Mouse (Mus musculus) heart, adult 2 months (tissue): Measurements from ENCODE around the gene Timm13. TPM values are rescaled to one million over a fixed set of nuclear protein-coding genes. Genes with fewer than 3 reads are reported as not detected.

Experiments used
- DNase-seq, 2 experiments: peaks; one replicate each; pipeline ENCODE4 v3.0.0; 2021
- H3K27ac ChIP-seq: fragments of 200-600 bp; 2 replicates; pipeline ENCODE4 v1.8.1; 2022
- H3K27me3 ChIP-seq: fragments of 200-500 bp; 2 replicates; pipeline ENCODE4 v1.6.1; 2012; ENCODE audit warnings: mild to moderate bottlenecking, low read length, inconsistent platforms, mixed read lengths; ENCODE audit not compliant: control insufficient read depth, insufficient read depth
- H3K36me3 ChIP-seq: fragments of 200-500 bp; 2 replicates; pipeline ENCODE4 v1.6.1; 2012; ENCODE audit warnings: low read length, inconsistent platforms; ENCODE audit not compliant: control insufficient read depth, insufficient read depth
- H3K4me1 ChIP-seq: fragments of 200-500 bp; 2 replicates; pipeline ENCODE4 v1.6.1; 2011; ENCODE audit warnings: low read length; ENCODE audit not compliant: control insufficient read depth, insufficient read depth
- H3K4me3 ChIP-seq: fragments of 200-600 bp; 2 replicates; pipeline ENCODE4 v1.8.1; 2022
- H3K79me2 ChIP-seq: fragments of 200-500 bp; replicated peaks from 2 replicates; pipeline ENCODE4 v1.6.1; 2012; ENCODE audit warnings: mild to moderate bottlenecking, inconsistent platforms, low read length, moderate library complexity, mixed read lengths; ENCODE audit not compliant: control insufficient read depth, insufficient read depth
- H3K9ac ChIP-seq: fragments of 200-500 bp; 2 replicates; pipeline ENCODE4 v1.6.1; 2012; ENCODE audit warnings: low read depth, mild to moderate bottlenecking, control low read depth, inconsistent platforms, low read length, mixed read lengths
- CTCF ChIP-seq: fragments of 200-600 bp; IDR thresholded peaks from 2 replicates; pipeline ENCODE4 v1.8.1; 2022; ENCODE audit warnings: antibody characterized with exemption, mild to moderate bottlenecking, moderate library complexity
- EP300 ChIP-seq: fragments of 200-500 bp; IDR thresholded peaks from 2 replicates; pipeline ENCODE4 v1.6.1; 2011; ENCODE audit warnings: low read depth, low read length, control low read depth; ENCODE audit not compliant: insufficient read depth
- POLR2A ChIP-seq: fragments of 200-500 bp; IDR thresholded peaks from 2 replicates; pipeline ENCODE4 v1.6.1; 2011; ENCODE audit warnings: mild to moderate bottlenecking, low read depth, low read length, control low read depth; ENCODE audit not compliant: insufficient read depth
- WGBS: fragments of 180-500 bp; shearing (Covaris S2); methylation state at CpG from one replicate; pipeline ENCODE4 v1.1.7; 2018; 5-methylcytosine and 5-hydroxymethylcytosine counted together
- intact Hi-C: fragments of 180-260 bp; cut with DNase I; formaldehyde crosslinking; loops from one replicate; pipeline ENCODE4 v1.15.1; 2025
- polyA plus RNA-seq: library from polyadenylated mRNA; depleted of rRNA; stranded (reverse); fragments of >200 nt; gene quantifications from 2 replicates; pipeline ENCODE4 v1.2.3, GENCODE M21; 2012
- total RNA-seq, 2 experiments: library from RNA; stranded (reverse); gene quantifications; 2 replicates each; pipeline ENCODE4 v1.2.3; 2021

Gene Timm13
- total and polyA plus RNA-seq, 3 experiments: 126 to 188 (median 133) TPM

DNA sequence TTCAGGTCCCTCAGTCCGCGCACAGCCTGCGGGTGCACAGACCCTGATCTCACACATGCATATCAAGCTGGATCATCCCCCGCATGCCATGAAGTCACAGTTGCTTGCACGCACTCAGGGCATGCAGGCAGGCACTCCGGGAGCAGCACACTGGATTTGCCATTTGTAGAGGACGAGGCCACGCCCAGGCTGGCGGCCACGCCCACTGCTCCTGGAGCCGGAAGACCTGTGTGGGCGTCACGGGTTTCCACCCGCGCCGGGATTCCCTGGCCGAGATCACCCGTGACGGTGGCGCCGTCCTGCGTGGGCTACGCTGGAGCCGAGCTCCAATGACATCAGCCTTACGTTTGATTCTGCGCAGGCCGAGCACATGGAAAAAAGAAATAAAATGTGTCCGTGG, 38.9 kb upstream of the Timm13 start:
- Histone ChIP-seq H3K4me1 (peaks cover 31% of the 10 kb centered on the region), H3K27ac (peak overlapping the region; percentile 92), H3K36me3 (no peaks in the 10 kb centered on the region), H3K9ac (peak overlapping the region; percentile 53), H3K27me3 (no peaks in the 10 kb centered on the region), H3K79me2 (no peaks in the 10 kb centered on the region), H3K4me3 (peak overlapping the region; percentile 31)
- peak; percentile 88 for DNase-seq
- TF ChIP-seq POLR2A: peak; percentile 53; the same call in 1 of the 2 replicates
- TF ChIP-seq EP300: no peak; the same call in 1 of the 2 replicates
- TF ChIP-seq CTCF: no peak
- intact Hi-C loops: no loop called here
- WGBS: 1% methylated on average over 28 of the region's 28 CpGs

DNA sequence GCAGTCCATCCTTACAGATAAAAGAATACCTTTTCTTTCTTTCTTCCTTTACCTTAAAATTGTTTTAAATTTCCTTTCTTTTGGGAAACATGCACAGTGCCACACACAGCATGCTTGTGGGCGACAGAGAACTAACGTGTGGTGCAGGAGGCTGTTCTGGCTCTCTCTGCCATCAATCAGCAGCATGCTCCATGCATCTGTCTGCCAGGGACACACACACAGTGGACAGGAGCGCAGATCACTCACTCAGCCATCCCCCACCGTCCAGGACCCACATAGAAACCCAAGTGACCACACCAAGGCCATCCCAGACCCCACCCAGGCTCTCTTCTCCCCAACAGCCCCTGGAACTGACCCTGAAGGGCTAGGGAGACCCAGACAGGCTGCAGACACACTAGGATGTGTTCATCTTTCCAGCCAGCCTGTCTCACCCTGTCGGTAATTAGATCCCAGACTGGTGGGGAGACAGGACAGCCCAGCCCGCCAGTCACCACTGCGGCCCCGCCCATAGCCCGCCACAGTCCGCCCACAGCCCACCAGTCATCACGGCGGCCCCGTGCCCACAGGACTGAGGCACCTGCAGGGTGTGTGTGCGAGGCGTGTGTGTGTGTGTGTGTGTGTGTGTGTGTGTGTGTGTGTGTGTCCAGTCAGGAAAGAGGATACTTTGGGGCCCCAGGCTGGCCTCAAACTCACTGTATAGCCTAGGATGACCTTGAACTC, 38.2 kb upstream of the Timm13 start:
- H3K36me3 ChIP-seq: no peaks in the 10 kb centered on the region
- H3K27me3 ChIP-seq: no peaks in the 10 kb centered on the region
- H3K4me3 ChIP-seq: no peak overlapping the region
- no peak overlapping the region for H3K9ac ChIP-seq
- H3K79me2 ChIP-seq: no peaks in the 10 kb centered on the region
- TF ChIP-seq POLR2A (no peak), CTCF (no peak), EP300 (no peak)
- intact Hi-C loops: no loop called here
- 30% methylated on average over 15 of the region's 15 CpGs for WGBS
- DNase-seq: peak in 1 of 2 experiments; percentile 33
- H3K27ac ChIP-seq: no peak overlapping the region
- peaks cover 33% of the 10 kb centered on the region for H3K4me1 ChIP-seq

DNA sequence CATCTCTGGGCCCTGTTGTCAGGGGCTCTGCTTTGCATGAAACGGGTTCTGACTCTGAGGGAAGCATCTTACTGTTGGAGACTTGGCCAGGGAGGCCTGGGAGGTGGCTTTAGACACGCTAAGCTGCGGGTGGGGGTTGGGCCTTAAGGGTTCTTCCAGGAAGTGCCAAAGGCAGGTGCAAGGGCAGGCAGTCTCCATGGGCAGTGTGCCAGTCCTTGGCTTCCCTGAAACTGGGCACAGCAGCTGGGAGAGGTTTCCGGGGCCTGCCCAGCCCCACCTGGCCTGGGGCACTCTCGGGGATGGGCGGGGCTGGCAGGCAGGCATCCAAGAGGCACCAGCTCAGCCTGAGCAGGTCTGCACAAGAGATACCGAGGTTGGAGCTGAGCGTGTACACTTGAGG, 36.9 kb upstream of the Timm13 start:
- H3K4me1 ChIP-seq: peaks cover 36% of the 10 kb centered on the region
- no peaks in the 10 kb centered on the region for H3K79me2 ChIP-seq
- intact Hi-C loops: no loop called here
- no peak overlapping the region for H3K9ac ChIP-seq
- H3K36me3 ChIP-seq: no peaks in the 10 kb centered on the region
- H3K27me3 ChIP-seq: no peaks in the 10 kb centered on the region
- WGBS: 23% methylated on average over 8 of the region's 8 CpGs
- peak in 1 of 2 experiments; percentile 62 for DNase-seq
- H3K27ac ChIP-seq: no peak overlapping the region
- TF ChIP-seq CTCF: no peak
- TF ChIP-seq POLR2A: no peak
- 0 out of 2 replicates have a peak, but pooled peaks have one; percentile 24 for TF ChIP-seq EP300
- no peak overlapping the region for H3K4me3 ChIP-seq

DNA sequence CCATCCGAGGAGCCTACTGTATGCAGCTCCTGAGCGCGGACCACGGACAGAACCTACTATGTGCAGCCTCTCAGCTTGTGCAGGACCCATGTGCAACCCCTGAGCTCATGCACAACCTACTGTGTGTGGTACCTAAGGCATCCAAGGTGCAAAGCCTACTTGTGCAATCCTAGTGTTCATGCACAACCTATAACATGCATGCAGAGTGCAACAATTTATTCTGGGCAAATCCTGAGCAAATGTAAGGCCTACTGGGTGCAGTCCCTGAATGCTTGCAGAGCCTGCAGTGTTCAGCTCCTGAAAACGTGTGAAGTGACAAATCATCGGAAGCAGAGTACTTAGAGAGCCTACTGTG, 36.0 kb upstream of the Timm13 start:
- TF ChIP-seq POLR2A (no peak), CTCF (no peak), EP300 (no peak)
- no peak for DNase-seq

DNA sequence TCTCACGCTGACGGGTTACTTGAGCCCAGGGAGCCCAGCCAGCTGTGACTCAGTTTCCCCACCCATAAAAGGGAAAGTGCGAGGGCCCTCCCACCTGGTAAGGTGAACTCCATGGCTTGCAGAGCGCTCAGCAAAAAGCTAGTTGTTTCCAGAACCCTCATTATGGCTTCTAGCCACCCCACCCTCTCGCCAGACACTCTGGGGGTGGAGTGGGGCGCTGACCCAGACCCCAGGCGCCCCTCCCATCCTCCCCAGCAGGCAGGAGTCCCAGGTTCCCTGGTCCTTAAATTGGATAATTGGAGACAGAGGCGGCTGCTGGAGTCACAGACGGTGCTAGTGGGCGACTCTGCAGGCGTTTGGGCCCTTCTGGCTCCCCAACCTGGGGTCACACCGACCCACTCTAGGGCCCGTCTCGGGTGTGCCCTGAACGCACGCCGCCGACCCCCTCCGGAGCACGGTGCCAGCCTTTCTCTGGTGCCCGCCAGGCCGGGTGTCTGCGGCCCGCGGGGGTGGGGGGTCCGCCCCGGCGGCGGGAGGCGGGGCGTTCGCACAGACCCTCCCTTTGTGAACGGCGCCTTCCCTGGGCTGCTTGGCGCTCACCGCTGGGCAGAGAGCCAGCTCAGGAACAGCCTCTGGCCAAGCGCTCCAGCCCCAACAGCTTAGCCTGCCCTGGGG, 35.5 kb upstream of the Timm13 start:
- Histone ChIP-seq H3K4me3 (peak overlapping the region; percentile 51), H3K9ac (peak overlapping the region; percentile 59), H3K27ac (peak overlapping the region; percentile 65), H3K27me3 (no peaks in the 10 kb centered on the region), H3K4me1 (peaks cover 32% of the 10 kb centered on the region), H3K79me2 (no peaks in the 10 kb centered on the region), H3K36me3 (no peaks in the 10 kb centered on the region)
- peak; percentile 82 to 85 for DNase-seq
- TF ChIP-seq EP300 (no peak), CTCF (no peak), POLR2A (no peak)
- intact Hi-C loops: no loop called here
- 3% methylated on average over 37 of the region's 37 CpGs for WGBS

More for the DNA sequence above, 36.0 kb upstream of the Timm13 start:
- peaks cover 34% of the 10 kb centered on the region for H3K4me1 ChIP-seq
- H3K4me3 ChIP-seq: peak overlapping the region; percentile 51; the same call in 1 of the 2 replicates
- no peaks in the 10 kb centered on the region for H3K79me2 ChIP-seq
- H3K27ac ChIP-seq: no peak overlapping the region
- no peak overlapping the region; the same call in 1 of the 2 replicates for H3K9ac ChIP-seq
- no peaks in the 10 kb centered on the region for H3K27me3 ChIP-seq
- H3K36me3 ChIP-seq: no peaks in the 10 kb centered on the region
- intact Hi-C loops: no loop called here
- 14% methylated on average over 6 of the region's 6 CpGs for WGBS

DNA sequence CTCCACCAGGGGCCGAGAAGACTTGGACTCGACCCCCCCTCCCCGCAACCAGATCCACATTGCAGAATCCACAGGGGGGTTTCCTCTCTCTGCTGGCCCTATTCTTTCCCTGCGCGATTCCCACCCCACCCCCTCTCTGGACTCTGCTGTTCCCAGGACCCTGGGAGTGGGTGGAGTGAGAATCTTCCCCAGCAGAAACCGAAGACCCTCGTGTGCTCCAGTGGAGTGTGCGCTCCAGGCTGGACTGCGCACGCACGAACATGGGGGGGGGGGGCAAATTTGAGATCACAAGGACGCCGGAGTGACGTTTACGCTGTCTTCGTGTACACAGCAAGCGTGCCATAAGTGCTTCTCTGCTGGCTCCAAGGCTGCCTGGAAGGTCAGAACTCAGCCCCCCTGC, 34.9 kb upstream of the Timm13 start:
- H3K4me1 ChIP-seq: peaks cover 31% of the 10 kb centered on the region
- no peak for DNase-seq
- 18% methylated on average over 16 of the region's 17 CpGs for WGBS
- H3K27ac ChIP-seq: no peak overlapping the region; the same call in 1 of the 2 replicates
- no peaks in the 10 kb centered on the region for H3K79me2 ChIP-seq
- no peaks in the 10 kb centered on the region for H3K36me3 ChIP-seq
- H3K27me3 ChIP-seq: no peaks in the 10 kb centered on the region
- no peak for TF ChIP-seq POLR2A
- intact Hi-C loops: no loop called here
- no peak overlapping the region for H3K9ac ChIP-seq
- no peak overlapping the region for H3K4me3 ChIP-seq
